Mouse (Mus musculus): ENCODE data around the gene Cmtm2a.

- TF ChIP-seq CTCF (IDR thresholded peaks at IDR 0.05; ENCODE audit: low read depth, low read length) (no peak), POLR2A (IDR thresholded peaks at IDR 0.05; ENCODE audit: extremely low read depth, insufficient read depth, low read length) (no peak)
Measured at GRCm38 (mm10) chr8:104294396-104294795, 1.4 kb upstream of the Cmtm2a start.

All from liver, adult 2 months (tissue).